Mouse (Mus musculus): ENCODE measurements around the gene Exd1. TPM values are rescaled to one million over a fixed set of nuclear protein-coding genes. Genes with fewer than 3 reads are reported as not detected.

The Exd1 gene
- polyA plus RNA-seq (2017; shearing (Covaris generic)), result 0.18 TPM

DNA sequence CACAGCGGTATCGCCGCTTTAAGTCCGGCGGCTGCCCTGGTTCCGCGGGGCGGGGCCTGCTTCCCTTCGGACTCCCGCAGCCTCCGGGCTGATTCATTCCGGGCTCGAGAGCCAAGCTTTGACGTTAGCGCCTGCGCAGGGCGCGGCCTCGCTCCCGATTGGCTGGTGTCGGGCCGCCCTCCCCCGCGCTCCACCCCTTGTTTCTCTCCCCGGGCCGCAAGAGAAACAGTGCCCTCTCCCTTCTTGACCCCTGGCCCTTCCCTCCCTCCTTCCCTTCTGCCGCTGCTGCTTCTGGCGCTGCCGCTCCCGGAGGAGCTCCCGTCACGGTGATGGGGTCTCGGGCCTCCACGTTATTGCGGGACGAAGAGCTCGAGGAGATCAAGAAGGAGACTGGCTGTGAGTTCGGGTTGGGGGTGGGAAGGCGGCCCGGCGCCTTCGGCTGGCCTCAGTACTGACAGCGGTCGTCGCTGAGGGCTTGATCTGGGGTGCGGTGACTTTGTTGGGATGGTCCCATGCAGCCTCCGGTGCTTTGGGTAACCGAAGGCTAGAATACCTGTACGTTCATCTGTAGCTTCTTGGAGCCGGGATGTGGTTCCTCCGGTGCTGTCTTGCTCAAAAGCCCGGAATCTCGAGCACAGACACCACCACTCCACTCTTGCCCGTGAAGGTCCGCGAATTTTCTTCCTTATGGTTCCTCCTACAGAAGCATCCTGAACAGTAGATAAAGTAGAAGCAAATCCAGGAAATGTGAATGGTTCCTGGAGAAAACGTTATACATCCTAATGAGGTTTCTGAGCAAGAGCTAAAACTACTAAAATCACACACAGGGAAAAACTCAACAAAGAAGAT, at the start of gene Exd1, which contains the start of gene Chp1:
TSS of gene Exd1 (minus strand) at position 106 of the 849 bp plus-strand sequence.
TSS of gene Chp1 (plus strand) at position 176 of the 849 bp plus-strand sequence.

GRCm38 (mm10) chr2:119477571-119478396, 69.6 kb downstream of the Exd1 start, which contains the start of gene Ino80:
Gene Ino80 (minus strand): TSS chr2:119477687.

Other genes with a start within 250 kb of the Exd1 start
- gene Dll4, start 221.8 kb downstream of the Exd1 start, polyA plus RNA-seq (2017; shearing (Covaris generic)), result not detected
- gene Chac1, start 196.4 kb downstream of the Exd1 start, polyA plus RNA-seq (2017; shearing (Covaris generic)), result not detected
- 4.6 TPM for gene Ino80, start 69.9 kb downstream of the Exd1 start, polyA plus RNA-seq (2017; shearing (Covaris generic))
- gene Chp1, start 70 bp upstream of the Exd1 start, polyA plus RNA-seq (2017; shearing (Covaris generic)), result 108 TPM
- 1.5 TPM for gene Nusap1, start 70.7 kb upstream of the Exd1 start, polyA plus RNA-seq (2017; shearing (Covaris generic))
- gene Oip5, start 70.8 kb upstream of the Exd1 start, polyA plus RNA-seq (2017; shearing (Covaris generic)), result 0.82 TPM
- 16.6 TPM for gene Ndufaf1, start 115.2 kb upstream of the Exd1 start, polyA plus RNA-seq (2017; shearing (Covaris generic))
- gene Rtf1, start 127.4 kb upstream of the Exd1 start, polyA plus RNA-seq (2017; shearing (Covaris generic)), result 66.2 TPM
- gene Itpka, start 194.7 kb upstream of the Exd1 start, polyA plus RNA-seq (2017; shearing (Covaris generic)), result not detected
- 0.67 TPM for gene Ltk, start 212.8 kb upstream of the Exd1 start, polyA plus RNA-seq (2017; shearing (Covaris generic))
- gene Rpap1, start 239.9 kb upstream of the Exd1 start, polyA plus RNA-seq (2017; shearing (Covaris generic)), result 23.9 TPM